Mouse (Mus musculus): ENCODE data around the gene Gm20388.

Gm20388 gene

GRCm38 (mm10) chr8:124346852-124347523 lies 4436.3 kb downstream of the Gm20388 start:
- no peak for DNase-seq (ENCODE audit: extremely low read depth, insufficient read length, low spot score)

- no peak for DNase-seq (ENCODE audit: extremely low read depth, insufficient read length, low spot score)
These were observed 4437.4 kb downstream of the Gm20388 start for GRCm38 (mm10) chr8:124348087-124348486.

GRCm38 (mm10) chr8:124349663-124350062 lies 4439.0 kb downstream of the Gm20388 start:
- DNase-seq (ENCODE audit: extremely low read depth, insufficient read length, low spot score), result peak; percentile 38

GRCm38 (mm10) chr8:124351636-124352035 lies 4441.0 kb downstream of the Gm20388 start:
- no peak for DNase-seq (ENCODE audit: extremely low read depth, insufficient read length, low spot score)

- no peak for DNase-seq (ENCODE audit: extremely low read depth, insufficient read length, low spot score)
These were observed 4450.3 kb downstream of the Gm20388 start for GRCm38 (mm10) chr8:124360911-124361310.

GRCm38 (mm10) chr8:124361773-124362427 lies 4451.3 kb downstream of the Gm20388 start:
- no peak for DNase-seq (ENCODE audit: extremely low read depth, insufficient read length, low spot score)

GRCm38 (mm10) chr8:124362589-124362988 lies 4451.9 kb downstream of the Gm20388 start:
- DNase-seq (ENCODE audit: extremely low read depth, insufficient read length, low spot score), result no peak

GRCm38 (mm10) chr8:124363337-124363736 lies 4452.7 kb downstream of the Gm20388 start:
- DNase-seq (ENCODE audit: extremely low read depth, insufficient read length, low spot score), result no peak

- peak; percentile 32 for DNase-seq (ENCODE audit: extremely low read depth, insufficient read length, low spot score)
These were observed 4457.6 kb downstream of the Gm20388 start for GRCm38 (mm10) chr8:124368213-124368612.

- DNase-seq (ENCODE audit: extremely low read depth, insufficient read length, low spot score), result no peak
These were observed 4460.0 kb downstream of the Gm20388 start for GRCm38 (mm10) chr8:124370422-124371183.

GRCm38 (mm10) chr8:124371410-124372123 lies 4460.9 kb downstream of the Gm20388 start:
- DNase-seq (ENCODE audit: extremely low read depth, insufficient read length, low spot score), result no peak

- no peak for DNase-seq (ENCODE audit: extremely low read depth, insufficient read length, low spot score)
These were observed 4463.1 kb downstream of the Gm20388 start for GRCm38 (mm10) chr8:124373753-124374152.

GRCm38 (mm10) chr8:124375168-124375567 lies 4464.5 kb downstream of the Gm20388 start:
- no peak for DNase-seq (ENCODE audit: extremely low read depth, insufficient read length, low spot score)

GRCm38 (mm10) chr8:124375727-124376126 lies 4465.1 kb downstream of the Gm20388 start:
- DNase-seq (ENCODE audit: extremely low read depth, insufficient read length, low spot score), result no peak

- DNase-seq (ENCODE audit: extremely low read depth, insufficient read length, low spot score), result no peak
These were observed 4465.8 kb downstream of the Gm20388 start for GRCm38 (mm10) chr8:124376406-124376805.

- DNase-seq (ENCODE audit: extremely low read depth, insufficient read length, low spot score), result no peak
These were observed 4468.6 kb downstream of the Gm20388 start for GRCm38 (mm10) chr8:124379289-124379688.

GRCm38 (mm10) chr8:124382235-124382634 lies 4471.6 kb downstream of the Gm20388 start:
- no peak for DNase-seq (ENCODE audit: extremely low read depth, insufficient read length, low spot score)

- no peak for DNase-seq (ENCODE audit: extremely low read depth, insufficient read length, low spot score)
These were observed 4473.7 kb downstream of the Gm20388 start for GRCm38 (mm10) chr8:124384336-124384735.

GRCm38 (mm10) chr8:124386225-124386899 lies 4475.7 kb downstream of the Gm20388 start:
- no peak for DNase-seq (ENCODE audit: extremely low read depth, insufficient read length, low spot score)

GRCm38 (mm10) chr8:124389495-124389894 lies 4478.9 kb downstream of the Gm20388 start:
- no peak for DNase-seq (ENCODE audit: extremely low read depth, insufficient read length, low spot score)

All from 3134 (cell line).